Mouse (Mus musculus): ENCODE data around the gene Cox5a. TPM values are rescaled to one million over a fixed set of nuclear protein-coding genes. Genes with fewer than 3 reads are reported as not detected.

The Cox5a gene
- total and polyA plus RNA-seq, 3 experiments, result 106 to 455 (median 129) TPM

GRCm38 (mm10) chr9:57547287-57547686 is 26.2 kb downstream of the Cox5a start:
- TF ChIP-seq GATA2 (IDR thresholded peaks at IDR 0.05; ENCODE audit: borderline replicate concordance, low read depth, low read length) (no peak), TAL1 (conservative IDR thresholded peaks at IDR 0.05; ENCODE audit: low read depth, low read length) (no peak)
- Histone ChIP-seq H3K36me3 (replicated peaks) (peaks cover 85% of the 10 kb centered on the region), H3K27me3 (ENCODE audit: insufficient read depth, low read length) (no peaks in the 10 kb centered on the region), H3K4me1 (ENCODE audit: insufficient read depth, low read depth, low read length) (peaks cover 27% of the 10 kb centered on the region), H3K9me3 (replicated peaks) (no peaks in the 10 kb centered on the region), H3K4me3 (ENCODE audit: low read depth, low read length) (no peak overlapping the region)
- DNase-seq (ENCODE audit: low spot score), result no peak
- ATAC-seq (ENCODE audit: extremely low read depth, insufficient number of reproducible peaks, low FRiP score, poor library complexity, severe bottlenecking), result no peak

DNA sequence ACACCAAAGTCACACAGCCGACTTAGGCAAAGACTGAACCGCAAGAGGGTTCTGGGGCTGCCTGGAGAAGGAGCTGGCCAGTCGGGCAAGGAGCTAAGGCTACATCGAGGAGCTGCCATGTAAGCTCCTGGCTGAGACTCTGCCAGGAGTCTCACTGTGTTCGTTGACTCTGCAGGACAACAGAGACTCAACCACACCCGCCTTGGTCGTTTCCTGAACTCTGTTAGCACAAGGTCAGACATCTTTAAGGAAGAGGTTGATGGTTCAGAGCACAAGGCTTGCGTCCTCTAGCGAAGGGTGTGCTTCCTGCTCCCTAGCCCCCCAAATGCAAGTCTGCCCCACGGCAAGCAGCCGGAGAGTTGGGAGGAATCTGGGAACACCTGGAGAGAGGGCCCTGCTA is 26.8 kb downstream of the Cox5a start:
- Histone ChIP-seq H3K36me3 (replicated peaks) (peaks cover 79% of the 10 kb centered on the region), H3K27me3 (ENCODE audit: insufficient read depth, low read length) (no peaks in the 10 kb centered on the region), H3K4me3 (ENCODE audit: low read depth, low read length) (no peak overlapping the region), H3K4me1 (ENCODE audit: insufficient read depth, low read depth, low read length) (peaks cover 29% of the 10 kb centered on the region), H3K9me3 (replicated peaks) (no peaks in the 10 kb centered on the region)
- ATAC-seq (ENCODE audit: extremely low read depth, insufficient number of reproducible peaks, low FRiP score, poor library complexity, severe bottlenecking) (no peak), DNase-seq (ENCODE audit: low spot score) (no peak)
- TF ChIP-seq GATA2 (IDR thresholded peaks at IDR 0.05; ENCODE audit: borderline replicate concordance, low read depth, low read length) (no peak), GATA1 (IDR thresholded peaks at IDR 0.05; ENCODE audit: borderline replicate concordance, low read length) (no peak), POLR2AphosphoS5 (IDR thresholded peaks at IDR 0.05; ENCODE audit: insufficient replicate concordance, low read depth, low read length) (no peak), TAL1 (conservative IDR thresholded peaks at IDR 0.05; ENCODE audit: low read depth, low read length) (no peak), CTCF (IDR thresholded peaks at IDR 0.05; ENCODE audit: low read depth, low read length) (no peak)

GRCm38 (mm10) chr9:57549186-57549585 is 28.1 kb downstream of the Cox5a start:
- Histone ChIP-seq H3K27me3 (ENCODE audit: insufficient read depth, low read length) (peaks cover 2% of the 10 kb centered on the region; the same call in 1 of the 2 replicates), H3K36me3 (replicated peaks) (peaks cover 66% of the 10 kb centered on the region), H3K9me3 (replicated peaks) (no peaks in the 10 kb centered on the region), H3K4me3 (ENCODE audit: low read depth, low read length) (no peak overlapping the region), H3K4me1 (ENCODE audit: insufficient read depth, low read depth, low read length) (peaks cover 37% of the 10 kb centered on the region)
- ATAC-seq (ENCODE audit: extremely low read depth, insufficient number of reproducible peaks, low FRiP score, poor library complexity, severe bottlenecking) (no peak), DNase-seq (ENCODE audit: low spot score) (no peak)
- no peak for TF ChIP-seq GATA2 (IDR thresholded peaks at IDR 0.05; ENCODE audit: borderline replicate concordance, low read depth, low read length)
- TF ChIP-seq CTCF (IDR thresholded peaks at IDR 0.05; ENCODE audit: low read depth, low read length), result no peak
- TF ChIP-seq GATA1 (IDR thresholded peaks at IDR 0.05; ENCODE audit: borderline replicate concordance, low read length), result no peak
- no peak for TF ChIP-seq TAL1 (conservative IDR thresholded peaks at IDR 0.05; ENCODE audit: low read depth, low read length)

DNA sequence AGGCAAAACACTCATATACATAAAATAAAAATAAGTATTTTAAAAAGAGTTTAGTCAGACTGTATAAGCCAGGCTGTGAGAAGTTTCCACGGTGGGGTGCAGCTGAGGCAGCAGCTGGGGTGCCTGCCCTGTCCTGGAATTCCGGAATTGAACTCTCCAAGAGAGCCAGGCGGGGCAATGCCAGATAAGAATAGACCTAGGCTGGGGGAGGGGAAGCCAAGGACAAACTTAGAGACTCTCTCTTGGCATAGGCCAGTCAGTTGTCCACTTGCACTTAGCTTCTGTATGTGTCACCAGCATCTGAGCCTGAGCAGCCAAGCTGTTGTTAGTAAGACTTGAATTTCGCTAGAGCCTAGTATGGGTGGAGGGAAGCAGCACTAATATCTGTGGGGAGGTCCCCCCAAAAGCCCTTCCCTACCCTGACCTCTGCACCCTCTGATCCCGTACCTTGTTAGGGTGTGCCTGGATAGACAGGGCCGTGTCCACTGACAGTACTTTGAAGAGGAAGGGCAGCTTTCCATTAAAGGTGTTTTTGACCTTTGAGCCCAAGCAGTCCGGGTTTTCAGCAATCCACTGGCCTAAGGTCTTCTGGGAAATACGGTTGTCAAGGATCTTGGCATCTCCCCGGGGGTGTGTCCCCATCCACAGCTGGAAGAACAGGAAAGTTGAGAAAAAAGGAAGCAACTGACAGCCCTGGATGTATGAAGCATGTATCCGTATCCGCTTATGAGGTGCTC is 29.2 kb downstream of the Cox5a start:
- no peaks in the 10 kb centered on the region for H3K9me3 ChIP-seq (replicated peaks)
- TF ChIP-seq POLR2AphosphoS5 (IDR thresholded peaks at IDR 0.05; ENCODE audit: insufficient replicate concordance, low read depth, low read length) (no peak), CTCF (IDR thresholded peaks at IDR 0.05; ENCODE audit: low read depth, low read length) (no peak), GATA1 (IDR thresholded peaks at IDR 0.05; ENCODE audit: borderline replicate concordance, low read length) (no peak), TAL1 (conservative IDR thresholded peaks at IDR 0.05; ENCODE audit: low read depth, low read length) (no peak), GATA2 (IDR thresholded peaks at IDR 0.05; ENCODE audit: borderline replicate concordance, low read depth, low read length) (no peak)
- ATAC-seq (ENCODE audit: extremely low read depth, insufficient number of reproducible peaks, low FRiP score, poor library complexity, severe bottlenecking), result no peak
- no peak overlapping the region for H3K4me3 ChIP-seq (ENCODE audit: low read depth, low read length)
- peaks cover 2% of the 10 kb centered on the region; the same call in 1 of the 2 replicates for H3K27me3 ChIP-seq (ENCODE audit: insufficient read depth, low read length)
- peaks cover 39% of the 10 kb centered on the region for H3K4me1 ChIP-seq (ENCODE audit: insufficient read depth, low read depth, low read length)
- DNase-seq (ENCODE audit: low spot score), result no peak
- H3K36me3 ChIP-seq (replicated peaks), result peaks cover 55% of the 10 kb centered on the region

DNA sequence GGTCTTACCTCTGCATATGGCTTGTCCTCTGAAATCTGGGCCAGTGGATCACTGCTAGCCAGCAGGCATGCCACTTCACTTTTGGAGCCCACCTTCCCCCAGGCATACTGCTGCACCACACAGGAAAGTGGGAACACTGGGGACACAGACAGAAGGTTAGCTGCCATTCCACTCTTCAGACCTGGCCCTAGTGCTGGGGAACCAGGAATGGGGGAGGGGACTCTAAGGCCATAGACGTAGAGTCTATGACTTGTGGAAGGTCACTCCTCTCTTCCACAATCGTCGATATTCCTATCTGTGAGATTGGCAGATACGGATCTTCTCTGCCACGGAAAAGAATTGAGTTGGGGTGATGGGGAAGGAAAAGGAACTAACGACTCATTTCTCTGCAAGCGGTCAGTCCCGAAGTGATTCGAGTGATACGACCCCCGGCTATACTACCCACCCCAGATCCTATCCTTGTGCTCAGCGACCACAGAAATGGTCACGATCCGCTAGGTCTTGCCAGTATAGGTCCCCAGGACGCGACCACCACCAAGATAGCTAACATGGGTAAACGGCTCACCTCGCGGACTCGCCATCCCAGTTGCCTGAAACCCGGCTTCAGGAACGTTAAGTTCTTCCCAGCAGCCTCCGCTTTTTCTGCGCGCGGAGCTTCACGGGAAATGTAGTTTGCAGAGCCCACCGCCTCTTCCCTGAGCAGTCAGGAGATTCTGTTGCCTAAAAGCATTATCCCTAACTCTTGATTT is 31.2 kb downstream of the Cox5a start, which contains the start of gene Mpi:
Gene Mpi, minus strand, starts transcription at position 625 of the 749 bp plus-strand sequence.
- DNase-seq (ENCODE audit: low spot score), result peak; percentile 62
- no peaks in the 10 kb centered on the region for H3K9me3 ChIP-seq (replicated peaks)
- H3K4me1 ChIP-seq (ENCODE audit: insufficient read depth, low read depth, low read length), result peaks cover 36% of the 10 kb centered on the region
- no peak for ATAC-seq (ENCODE audit: extremely low read depth, insufficient number of reproducible peaks, low FRiP score, poor library complexity, severe bottlenecking)
- peaks cover 2% of the 10 kb centered on the region; the same call in 1 of the 2 replicates for H3K27me3 ChIP-seq (ENCODE audit: insufficient read depth, low read length)
- H3K36me3 ChIP-seq (replicated peaks), result peaks cover 36% of the 10 kb centered on the region
- H3K4me3 ChIP-seq (ENCODE audit: low read depth, low read length), result peak within 1 kb of the TSS; percentile 76
- TF ChIP-seq GATA2 (IDR thresholded peaks at IDR 0.05; ENCODE audit: borderline replicate concordance, low read depth, low read length) (no peak), POLR2AphosphoS5 (IDR thresholded peaks at IDR 0.05; ENCODE audit: insufficient replicate concordance, low read depth, low read length) (no peak), TAL1 (conservative IDR thresholded peaks at IDR 0.05; ENCODE audit: low read depth, low read length) (no peak), CTCF (IDR thresholded peaks at IDR 0.05; ENCODE audit: low read depth, low read length) (no peak), GATA1 (IDR thresholded peaks at IDR 0.05; ENCODE audit: borderline replicate concordance, low read length) (no peak)

GRCm38 (mm10) chr9:57553119-57553518 is 32.0 kb downstream of the Cox5a start:
- peaks cover 28% of the 10 kb centered on the region for H3K4me1 ChIP-seq (ENCODE audit: insufficient read depth, low read depth, low read length)
- peaks cover 2% of the 10 kb centered on the region; the same call in 1 of the 2 replicates for H3K27me3 ChIP-seq (ENCODE audit: insufficient read depth, low read length)
- TF ChIP-seq GATA1 (IDR thresholded peaks at IDR 0.05; ENCODE audit: borderline replicate concordance, low read length) (no peak), TAL1 (conservative IDR thresholded peaks at IDR 0.05; ENCODE audit: low read depth, low read length) (no peak), CTCF (IDR thresholded peaks at IDR 0.05; ENCODE audit: low read depth, low read length) (no peak), GATA2 (IDR thresholded peaks at IDR 0.05; ENCODE audit: borderline replicate concordance, low read depth, low read length) (no peak), POLR2AphosphoS5 (IDR thresholded peaks at IDR 0.05; ENCODE audit: insufficient replicate concordance, low read depth, low read length) (no peak)
- H3K4me3 ChIP-seq (ENCODE audit: low read depth, low read length), result no peak overlapping the region
- ATAC-seq (ENCODE audit: extremely low read depth, insufficient number of reproducible peaks, low FRiP score, poor library complexity, severe bottlenecking) (no peak), DNase-seq (ENCODE audit: low spot score) (no peak)
- H3K36me3 ChIP-seq (replicated peaks), result peaks cover 28% of the 10 kb centered on the region
- H3K9me3 ChIP-seq (replicated peaks), result no peaks in the 10 kb centered on the region
